Mouse (Mus musculus) hindbrain, embryonic 12.5 days (tissue): Measurements from ENCODE around the gene Trim39. TPM values are rescaled to one million over a fixed set of nuclear protein-coding genes. Genes with fewer than 3 reads are reported as not detected.
A peak's percentile ranks its signal among the peaks of the same experiment; 100 is the strongest.
"Not testable (repeated sequence)": the region's sequence is repeated elsewhere in the genome, so short reads cannot be mapped to it uniquely, and the experiment has no call there.

Source experiments
- ATAC-seq: fragments of 200-750 bp; cut with Nextera tagmentation; 2 replicates; pipeline ENCODE4 v1.8.0; 2017; ENCODE audit warnings: moderate TSS enrichment; ENCODE audit not compliant: low FRiP score
- H3K27ac ChIP-seq: fragments of 300-500 bp; sonication (generic); 2 replicates; pipeline ENCODE4 v1.5.1; 2016; ENCODE audit warnings: mild to moderate bottlenecking
- H3K27me3 ChIP-seq: fragments of 300-500 bp; sonication (generic); 2 replicates; pipeline ENCODE4 v1.6.1; 2016; ENCODE audit warnings: mild to moderate bottlenecking
- H3K36me3 ChIP-seq: fragments of 300-500 bp; sonication (generic); 2 replicates; pipeline ENCODE4 v1.6.1; 2016; ENCODE audit warnings: mild to moderate bottlenecking
- H3K4me1 ChIP-seq: fragments of 300-500 bp; sonication (generic); 2 replicates; pipeline ENCODE4 v1.6.1; 2016
- H3K4me2 ChIP-seq: fragments of 300-500 bp; sonication (generic); replicated peaks from 2 replicates; pipeline ENCODE4 v1.6.1; 2016; ENCODE audit warnings: mild to moderate bottlenecking
- H3K4me3 ChIP-seq: fragments of 300-500 bp; sonication (generic); 2 replicates; pipeline ENCODE4 v1.5.1; 2016; ENCODE audit warnings: mild to moderate bottlenecking
- H3K9ac ChIP-seq: fragments of 300-500 bp; sonication (generic); 2 replicates; pipeline ENCODE4 v1.6.1; 2016; ENCODE audit warnings: mild to moderate bottlenecking, moderate library complexity
- H3K9me3 ChIP-seq: fragments of 300-500 bp; sonication (generic); replicated peaks from 2 replicates; pipeline ENCODE4 v1.6.1; 2016; ENCODE audit warnings: mild to moderate bottlenecking
- WGBS: fragments of 180-500 bp; shearing (Covaris S2); methylation state at CpG from one replicate; pipeline ENCODE4 v1.1.7; 2016; 5-methylcytosine and 5-hydroxymethylcytosine counted together
- polyA plus RNA-seq: library from polyadenylated mRNA; unstranded; fragments of >200 nt; fragmentation: Nextera tagmentation; extraction: Ambion mirVana; gene quantifications from 2 replicates; pipeline ENCODE4 v1.2.1, GENCODE M21; 2016

Trim39 gene
- 26.0 and 28.6 TPM in 2 replicates for polyA plus RNA-seq

GRCm38 (mm10) chr17:36271586-36272256, at the start of gene Trim39:
Gene Trim39 (minus strand): TSS chr17:36272247.
- H3K4me3 ChIP-seq = peak within 1 kb of the TSS; percentile 95
- peak; percentile 88 for ATAC-seq
- peaks cover 30% of the 10 kb centered on the region for H3K4me1 ChIP-seq
- peaks cover 36% of the 10 kb centered on the region for H3K36me3 ChIP-seq
- 2% methylated on average over 43 of the region's 43 CpGs for WGBS
- no peaks in the 10 kb centered on the region for H3K27me3 ChIP-seq
- no peaks in the 10 kb centered on the region for H3K9me3 ChIP-seq
- H3K4me2 ChIP-seq = peak within 1 kb of the TSS; percentile 93
- H3K27ac ChIP-seq = peak within 1 kb of the TSS; percentile 92
- peak within 1 kb of the TSS; percentile 95 for H3K9ac ChIP-seq

DNA sequence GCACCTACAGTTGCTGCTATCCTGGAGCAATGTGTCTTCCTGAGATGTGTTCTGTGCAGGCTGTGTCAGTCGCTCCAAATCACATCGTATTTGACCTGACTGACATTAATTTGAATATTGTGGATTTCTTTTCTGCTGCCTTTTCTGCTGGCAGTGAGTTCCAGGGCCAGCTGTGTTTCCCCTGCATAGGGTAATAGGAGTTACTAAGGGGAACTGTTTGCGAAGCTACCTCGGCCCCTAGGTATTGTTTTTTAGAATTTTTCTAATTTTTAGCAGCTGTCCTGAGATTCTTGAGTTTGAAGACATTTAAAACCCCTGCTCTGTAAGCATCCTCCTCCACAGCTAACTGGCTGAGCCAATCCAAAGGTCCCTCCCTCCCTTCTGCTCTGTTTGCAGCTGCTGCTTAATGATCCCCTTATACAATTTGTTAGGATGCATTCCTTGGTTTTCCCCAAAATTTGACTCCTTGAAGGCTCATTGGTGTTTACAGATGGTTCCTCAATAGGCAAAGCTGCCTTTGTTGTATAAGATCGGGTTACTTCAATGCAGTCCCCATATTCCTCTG, 43.7 kb upstream of the Trim39 start:
- Histone ChIP-seq H3K36me3 (no peaks in the 10 kb centered on the region), H3K27ac (peak overlapping the region; percentile 75), H3K9me3 (no peaks in the 10 kb centered on the region), H3K4me3 (peak overlapping the region; percentile 41), H3K4me1 (peaks cover 3% of the 10 kb centered on the region; the same call in 1 of the 2 replicates), H3K9ac (peak overlapping the region; percentile 63; the same call in 1 of the 2 replicates), H3K27me3 (no peaks in the 10 kb centered on the region; the same call in 1 of the 2 replicates), H3K4me2 (peak overlapping the region; percentile 60)
- ATAC-seq = peak; percentile 44
- 34% methylated on average over 5 of the region's 5 CpGs for WGBS

DNA sequence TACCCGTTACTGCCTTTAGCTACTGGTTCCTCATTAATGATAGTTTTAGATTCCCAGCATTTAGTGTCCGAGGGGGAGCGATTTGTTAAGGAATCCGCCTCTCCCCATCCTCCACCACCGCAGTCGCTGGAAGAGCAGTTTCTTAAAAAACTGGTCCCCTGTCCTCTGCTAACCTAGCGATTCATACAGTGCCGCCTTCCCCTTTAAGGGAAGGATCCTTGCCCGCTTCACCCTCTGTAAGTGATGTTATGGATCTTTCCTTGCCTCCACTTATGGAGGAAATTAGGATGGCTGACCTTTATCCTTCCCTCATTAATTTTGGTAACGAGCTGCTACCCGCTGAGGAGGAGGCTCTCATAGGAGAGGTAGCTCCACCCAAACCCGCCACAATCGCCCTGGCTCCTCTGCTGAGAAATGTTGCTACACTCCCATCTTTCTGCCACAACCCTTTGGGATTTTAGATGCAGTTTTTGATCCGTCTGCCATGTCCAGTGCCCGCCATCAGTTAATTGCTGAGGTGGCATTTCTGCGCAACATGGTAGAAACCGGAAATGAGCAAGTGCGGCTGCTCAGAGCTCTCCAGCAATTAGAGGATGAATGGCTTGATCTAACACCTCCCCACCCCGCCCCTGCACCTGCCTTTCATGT, 43.1 kb upstream of the Trim39 start:
- H3K9me3 ChIP-seq = no peaks in the 10 kb centered on the region
- H3K4me1 ChIP-seq = peaks cover 3% of the 10 kb centered on the region; the same call in 1 of the 2 replicates
- no peaks in the 10 kb centered on the region for H3K36me3 ChIP-seq
- peak overlapping the region; percentile 41 for H3K4me3 ChIP-seq
- peak overlapping the region; percentile 60 for H3K4me2 ChIP-seq
- peak overlapping the region; percentile 63 for H3K9ac ChIP-seq
- peak; percentile 89 for ATAC-seq
- under 1% methylated on average over 19 of the region's 19 CpGs for WGBS
- no peaks in the 10 kb centered on the region; the same call in 1 of the 2 replicates for H3K27me3 ChIP-seq
- peak overlapping the region; percentile 75 for H3K27ac ChIP-seq

DNA sequence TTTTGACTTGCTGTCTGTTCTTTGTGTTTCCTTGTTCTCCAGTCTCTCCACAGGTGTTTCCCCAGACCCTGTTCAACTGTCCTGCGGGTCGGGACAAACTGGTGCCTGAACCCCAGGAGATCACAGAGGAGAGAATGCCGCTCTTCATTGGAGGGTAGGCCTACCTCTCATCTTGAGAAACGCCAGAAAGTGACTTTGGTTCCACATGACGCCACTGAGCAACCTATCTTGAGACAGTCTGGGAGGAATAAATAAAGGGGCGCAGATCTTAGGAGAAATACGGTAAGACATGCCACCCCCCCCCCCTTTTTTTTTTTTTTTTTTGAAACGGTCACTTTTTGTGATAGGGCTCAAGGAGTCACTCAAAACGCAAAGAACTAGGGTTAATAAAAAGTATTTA, 42.5 kb upstream of the Trim39 start:
- Histone ChIP-seq H3K4me3 (peak overlapping the region; percentile 41), H3K27me3 (no peaks in the 10 kb centered on the region; the same call in 1 of the 2 replicates), H3K4me1 (peaks cover 3% of the 10 kb centered on the region; the same call in 1 of the 2 replicates), H3K4me2 (peak overlapping the region; percentile 60), H3K36me3 (no peaks in the 10 kb centered on the region), H3K9ac (no peak overlapping the region), H3K27ac (no peak overlapping the region), H3K9me3 (no peaks in the 10 kb centered on the region)
- 5% methylated on average over 9 of the region's 9 CpGs for WGBS
- ATAC-seq = peak; percentile 41

- no peaks in the 10 kb centered on the region for H3K9me3 ChIP-seq
- H3K4me1 ChIP-seq = no peaks in the 10 kb centered on the region
- H3K27me3 ChIP-seq = no peaks in the 10 kb centered on the region
- no peak overlapping the region for H3K27ac ChIP-seq
- H3K4me3 ChIP-seq = no peak overlapping the region
- no peak for ATAC-seq
- WGBS = 44% methylated on average over 1 of the region's 1 CpGs
- no peaks in the 10 kb centered on the region for H3K36me3 ChIP-seq
- H3K9ac ChIP-seq = no peak overlapping the region
- H3K4me2 ChIP-seq = no peak overlapping the region
Observed at GRCm38 (mm10) chr17:36309293-36309692, 37.2 kb upstream of the Trim39 start.

DNA sequence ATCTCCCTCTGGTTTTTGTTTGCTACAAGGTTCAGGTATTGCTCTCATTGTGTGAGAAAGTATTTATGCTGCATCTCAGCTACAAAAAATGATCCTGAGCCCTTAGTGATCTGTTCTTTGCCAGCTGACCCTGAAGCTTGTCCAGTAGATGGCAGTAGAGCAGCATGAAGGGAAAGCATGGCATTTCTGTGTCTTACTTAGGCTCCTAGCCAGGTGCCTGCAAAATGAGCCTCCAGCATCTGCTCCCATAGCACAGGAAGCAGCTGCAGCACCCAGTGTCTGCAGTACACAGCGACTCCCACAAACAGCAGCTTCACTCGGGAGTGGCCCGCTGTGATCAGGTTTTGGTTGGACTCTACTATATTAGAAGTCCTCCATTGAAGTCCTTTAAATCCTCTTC, 36.8 kb upstream of the Trim39 start:
- peak; percentile 54; the same call in 1 of the 2 replicates for ATAC-seq
- not testable (repeated sequence) for H3K4me1 ChIP-seq, H3K9me3 ChIP-seq, H3K27me3 ChIP-seq, H3K4me3 ChIP-seq, H3K36me3 ChIP-seq, H3K4me2 ChIP-seq, H3K9ac ChIP-seq, H3K27ac ChIP-seq
- 3% methylated on average over 3 of the region's 3 CpGs for WGBS

DNA sequence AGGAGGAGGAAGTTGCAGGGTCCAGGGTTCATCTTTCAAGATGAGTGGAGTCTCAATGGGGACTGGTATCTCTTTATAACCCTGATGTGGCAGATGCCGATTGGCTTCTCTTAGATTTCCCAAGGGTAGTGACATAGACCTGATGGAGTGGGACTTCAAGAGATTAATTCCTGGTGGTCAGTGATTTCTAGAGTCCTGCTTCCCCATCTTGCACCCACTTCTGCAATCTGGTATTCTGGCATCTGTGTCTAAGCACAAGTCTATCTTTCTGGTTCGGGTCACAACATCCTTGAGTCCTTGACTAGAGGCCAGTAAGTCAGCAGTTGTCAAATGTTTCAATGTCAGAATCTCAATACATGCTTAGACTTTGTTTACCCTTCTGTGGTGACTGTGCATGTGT, 14.3 kb upstream of the Trim39 start, which contains the start of gene H2-M10.2:
Gene H2-M10.2, minus strand, starts transcription at position 101 of the 400 bp plus-strand sequence.
- H3K4me3 ChIP-seq = no peak within 1 kb of the TSS
- no peaks in the 10 kb centered on the region for H3K27me3 ChIP-seq
- 89% methylated on average over 2 of the region's 2 CpGs for WGBS
- H3K36me3 ChIP-seq = peaks cover 10% of the 10 kb centered on the region
- H3K4me1 ChIP-seq = no peaks in the 10 kb centered on the region
- peaks cover 8% of the 10 kb centered on the region for H3K9me3 ChIP-seq
- ATAC-seq = no peak
- no peak within 1 kb of the TSS for H3K4me2 ChIP-seq
- no peak within 1 kb of the TSS for H3K27ac ChIP-seq
- no peak within 1 kb of the TSS for H3K9ac ChIP-seq

GRCm38 (mm10) chr17:36281521-36282245, 9.6 kb upstream of the Trim39 start:
- no peak overlapping the region for H3K9ac ChIP-seq
- 94% methylated on average over 4 of the region's 4 CpGs for WGBS
- peaks cover 35% of the 10 kb centered on the region for H3K36me3 ChIP-seq
- no peak for ATAC-seq
- H3K4me2 ChIP-seq = no peak overlapping the region
- H3K4me3 ChIP-seq = no peak overlapping the region
- no peaks in the 10 kb centered on the region for H3K27me3 ChIP-seq
- peaks cover 10% of the 10 kb centered on the region for H3K9me3 ChIP-seq
- no peaks in the 10 kb centered on the region for H3K4me1 ChIP-seq
- no peak overlapping the region for H3K27ac ChIP-seq

DNA sequence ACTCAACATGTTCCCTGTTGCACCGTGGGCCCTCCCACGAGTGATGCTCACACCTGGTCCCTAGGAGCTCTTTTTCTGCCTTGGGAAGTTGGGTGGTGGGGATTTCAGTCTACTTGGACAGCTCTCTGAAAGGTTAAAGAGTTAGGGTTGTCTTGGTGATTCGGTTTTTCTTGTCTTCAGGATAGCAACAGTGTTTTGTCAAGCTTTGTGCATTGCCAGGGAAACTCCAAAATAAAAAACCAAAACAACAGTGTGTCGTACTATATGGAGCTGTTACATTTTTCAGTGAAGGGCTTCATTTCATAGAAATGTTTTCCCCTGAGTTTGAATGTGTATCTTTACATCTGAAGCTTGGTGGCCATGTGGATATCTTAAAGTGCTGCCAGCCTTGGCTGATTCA, 2.7 kb upstream of the Trim39 start:
- no peak for ATAC-seq
- no peak overlapping the region for H3K9ac ChIP-seq
- H3K36me3 ChIP-seq = peaks cover 30% of the 10 kb centered on the region
- no peak overlapping the region for H3K27ac ChIP-seq
- H3K27me3 ChIP-seq = no peaks in the 10 kb centered on the region
- no peaks in the 10 kb centered on the region for H3K9me3 ChIP-seq
- H3K4me2 ChIP-seq = no peak overlapping the region
- no peak overlapping the region for H3K4me3 ChIP-seq
- 94% methylated on average over 4 of the region's 4 CpGs for WGBS
- H3K4me1 ChIP-seq = peaks cover 29% of the 10 kb centered on the region

DNA sequence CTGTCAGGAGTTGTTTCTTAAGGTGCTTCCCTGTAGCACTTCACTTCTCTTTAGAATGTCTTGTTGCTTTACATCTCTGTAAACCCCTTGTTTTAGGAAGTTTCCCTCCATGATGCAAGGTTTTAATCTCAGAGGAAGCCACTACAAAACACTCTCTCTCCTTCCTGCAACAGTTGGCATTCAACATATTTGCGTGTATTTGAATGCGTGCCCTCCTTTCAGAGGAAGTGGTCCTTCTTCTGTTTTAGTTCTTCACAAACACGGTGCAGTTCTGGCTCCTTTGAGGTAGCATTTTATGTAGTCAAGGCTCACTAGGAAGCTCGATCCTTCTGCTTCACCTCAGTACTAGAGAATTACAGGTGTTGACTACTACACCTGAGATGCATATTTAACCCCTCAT, 1.7 kb upstream of the Trim39 start:
- H3K4me1 ChIP-seq = peaks cover 30% of the 10 kb centered on the region
- no peak for ATAC-seq
- no peaks in the 10 kb centered on the region for H3K9me3 ChIP-seq
- H3K27me3 ChIP-seq = no peaks in the 10 kb centered on the region
- H3K4me3 ChIP-seq = no peak overlapping the region
- 95% methylated on average over 4 of the region's 4 CpGs for WGBS
- H3K9ac ChIP-seq = no peak overlapping the region
- H3K36me3 ChIP-seq = peaks cover 23% of the 10 kb centered on the region
- no peak overlapping the region for H3K27ac ChIP-seq
- H3K4me2 ChIP-seq = 0 out of 2 replicates have a peak overlapping the region, but pooled peaks have one; percentile 8

GRCm38 (mm10) chr17:36272643-36273366, 758 bp upstream of the Trim39 start:
- H3K27me3 ChIP-seq = no peaks in the 10 kb centered on the region
- peaks cover 30% of the 10 kb centered on the region for H3K4me1 ChIP-seq
- no peak overlapping the region for H3K27ac ChIP-seq
- peaks cover 28% of the 10 kb centered on the region for H3K36me3 ChIP-seq
- no peak for ATAC-seq
- peak overlapping the region; percentile 93 for H3K4me2 ChIP-seq
- no peaks in the 10 kb centered on the region for H3K9me3 ChIP-seq
- H3K4me3 ChIP-seq = peak overlapping the region; percentile 95
- peak overlapping the region; percentile 95 for H3K9ac ChIP-seq
- 89% methylated on average over 9 of the region's 9 CpGs for WGBS
